Mouse (Mus musculus): ENCODE measurements around the gene Pstpip1. TPM values are rescaled to one million over a fixed set of nuclear protein-coding genes. Genes with fewer than 3 reads are reported as not detected.

Gene Pstpip1
- total and polyA plus RNA-seq, 3 experiments = 8.1 to 32.0 (median 15.6) TPM

DNA sequence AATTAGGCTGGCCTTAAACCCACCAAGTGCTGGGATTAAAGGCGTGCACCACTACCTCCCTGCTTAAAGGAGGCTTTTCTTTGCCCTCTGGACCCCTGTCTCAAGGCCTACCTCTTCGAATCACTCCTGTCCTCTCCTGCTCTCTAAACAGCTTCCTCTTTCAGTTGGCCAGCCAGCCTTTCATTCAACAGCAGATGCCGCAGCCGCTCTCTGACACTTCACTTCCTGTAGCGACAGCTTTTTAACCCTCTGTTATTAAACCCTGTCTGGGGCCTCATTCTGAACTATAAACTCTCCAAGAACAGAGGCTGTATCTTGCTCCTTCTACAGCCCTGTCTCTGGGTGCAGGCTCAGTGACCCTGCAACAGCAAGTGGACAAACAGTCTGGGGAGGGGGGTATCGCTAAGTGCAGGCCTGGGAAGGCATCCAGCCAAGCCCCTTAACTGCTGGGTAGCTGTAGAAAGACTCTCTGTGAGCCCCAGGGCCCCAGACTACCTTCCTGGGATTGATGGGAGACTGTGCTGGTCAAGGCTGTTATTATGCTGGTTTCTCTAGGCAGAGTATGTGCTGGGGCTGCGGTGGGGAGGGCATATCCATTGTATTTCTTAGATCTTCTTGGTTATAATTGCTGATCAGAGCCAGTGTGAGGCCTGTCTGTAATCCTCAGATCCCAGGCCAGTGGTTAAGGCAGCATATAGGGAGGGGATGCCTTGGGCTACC lies 13.7 kb upstream of the Pstpip1 start:
- dilution Hi-C loops (cut with MboI; ENCODE audit: extremely low pct_ligation_motif_present, extremely low pct_unique_long_range_greater_than_20kb, low sequenced_read_pairs) (no loop called here), in situ Hi-C loops (cut with MboI; ENCODE audit: low pct_ligation_motif_present, low pct_unique_long_range_greater_than_20kb, low sequenced_read_pairs) (no loop called here)
- H3K27ac ChIP-seq (ENCODE audit: insufficient read depth, low read depth) = peak overlapping the region; percentile 27; the same call in 1 of the 2 replicates
- H3K36me3 ChIP-seq (replicated peaks in 1 of 2; ENCODE audit: control insufficient read depth in 1 of 2, insufficient read depth in 1 of 2, low read length in 1 of 2) = peaks cover 0 to 16% of the 10 kb centered on the region in 2 experiments
- 0 out of 2 replicates have a peak overlapping the region, but pooled peaks have one; percentile 7 for H3K4me2 ChIP-seq (ENCODE audit: insufficient read depth, low read depth, poor library complexity, severe bottlenecking)
- H3K27me3 ChIP-seq (replicated peaks) = no peaks in the 10 kb centered on the region
- peak overlapping the region; percentile 34; the same call in 1 of the 2 replicates for H3K9ac ChIP-seq (ENCODE audit: insufficient read depth, low read depth)
- TF ChIP-seq CHD1 (IDR thresholded peaks at IDR 0.05; ENCODE audit: low read depth, low read length) (no peak), TCF12 (IDR thresholded peaks at IDR 0.05; ENCODE audit: low read depth, low read length) (0 out of 2 replicates have a peak, but pooled peaks have one; percentile 33), JUND (conservative IDR thresholded peaks at IDR 0.05; ENCODE audit: low read depth, low read length) (no peak), ZNF384 (IDR thresholded peaks at IDR 0.05; ENCODE audit: low read depth, low read length) (no peak), MAFK (IDR thresholded peaks at IDR 0.05; ENCODE audit: insufficient replicate concordance, low read length) (no peak), IRF4 (IDR thresholded peaks at IDR 0.05; ENCODE audit: low read depth, low read length) (no peak), RAD21 (IDR thresholded peaks at IDR 0.05; ENCODE audit: low read depth, low read length) (peak; percentile 10), POLR2A (IDR thresholded peaks at IDR 0.05; ENCODE audit: low read depth, low read length) (peak; percentile 38; the same call in 1 of the 2 replicates), ETS1 (conservative IDR thresholded peaks at IDR 0.05; ENCODE audit: low read depth, low read length) (no peak), MYC (IDR thresholded peaks at IDR 0.05; ENCODE audit: low read depth, low read length) (no peak), MEF2A (IDR thresholded peaks at IDR 0.05; ENCODE audit: borderline replicate concordance, low read depth, low read length) (no peak), ZMIZ1 (IDR thresholded peaks at IDR 0.05; ENCODE audit: low read depth, low read length) (no peak), E2F4 (IDR thresholded peaks at IDR 0.05; ENCODE audit: insufficient replicate concordance, low read depth, low read length) (no peak), TBP (conservative IDR thresholded peaks at IDR 0.05; ENCODE audit: low read depth, low read length) (no peak), POLR2AphosphoS2 (IDR thresholded peaks at IDR 0.05; ENCODE audit: low read depth, low read length) (no peak), MAZ (IDR thresholded peaks at IDR 0.05; ENCODE audit: low read depth, low read length) (no peak), BHLHE40 (IDR thresholded peaks at IDR 0.05; ENCODE audit: low read depth, low read length) (no peak), CTCF (conservative IDR thresholded peaks at IDR 0.05 in 1 of 2, IDR thresholded peaks at IDR 0.05 in 1 of 2; ENCODE audit: low read depth in 2 of 2, low read length in 2 of 2) (peak in 1 of 2 experiments; percentile 9; a peak in 1 of 4 replicates), JUN (IDR thresholded peaks at IDR 0.05; ENCODE audit: insufficient read depth, low read depth, low read length) (no peak), MAX (IDR thresholded peaks at IDR 0.05; ENCODE audit: low read length) (no peak), USF1 (IDR thresholded peaks at IDR 0.05; ENCODE audit: low read depth, low read length) (no peak), GABPA (IDR thresholded peaks at IDR 0.05; ENCODE audit: insufficient replicate concordance, low read depth, low read length) (no peak), EP300 (IDR thresholded peaks at IDR 0.05; ENCODE audit: low read length) (peak; percentile 37; the same call in 1 of the 2 replicates), SMC3 (IDR thresholded peaks at IDR 0.05; ENCODE audit: low read depth, low read length) (peak; percentile 20; the same call in 1 of the 2 replicates), USF2 (conservative IDR thresholded peaks at IDR 0.05; ENCODE audit: low read depth, low read length) (no peak), CHD2 (IDR thresholded peaks at IDR 0.05; ENCODE audit: low read length) (no peak), ELF1 (IDR thresholded peaks at IDR 0.05; ENCODE audit: low read depth, low read length) (peak; percentile 63), PAX5 (IDR thresholded peaks at IDR 0.05; ENCODE audit: low read length) (no peak), MXI1 (IDR thresholded peaks at IDR 0.05; ENCODE audit: low read depth, low read length) (no peak), UBTF (IDR thresholded peaks at IDR 0.05; ENCODE audit: low read depth, low read length) (no peak), SIN3A (IDR thresholded peaks at IDR 0.05; ENCODE audit: low read length) (no peak), HCFC1 (IDR thresholded peaks at IDR 0.05; ENCODE audit: low read depth, low read length) (0 out of 2 replicates have a peak, but pooled peaks have one; percentile 27), ZC3H11A (IDR thresholded peaks at IDR 0.05; ENCODE audit: low read depth, low read length) (no peak)
- no peaks in the 10 kb centered on the region for H3K79me2 ChIP-seq (replicated peaks; ENCODE audit: control insufficient read depth, extremely low read depth, insufficient read depth, poor library complexity, severe bottlenecking)
- DNase-seq (ENCODE audit: extremely low read depth) = peak; percentile 67
- H3K9me3 ChIP-seq (replicated peaks; ENCODE audit: low read length) = no peaks in the 10 kb centered on the region
- no peak overlapping the region for H3K4me3 ChIP-seq (replicated peaks in 1 of 3; ENCODE audit: low read depth in 2 of 3, low read length in 2 of 3, poor library complexity in 1 of 3)
- peaks cover 8 to 21% of the 10 kb centered on the region in 2 experiments for H3K4me1 ChIP-seq (ENCODE audit: control insufficient read depth in 1 of 2, insufficient read depth in 2 of 2)
